ENCODE assay signal across 8 mouse cellular contexts in genomic region chr4:45578554-45579370, GRCm38 (mm10). TPM values are rescaled to one million over a fixed set of nuclear protein-coding genes. Genes with fewer than 3 reads are reported as not detected.
A peak's percentile ranks its signal among the peaks of the same experiment; 100 is the strongest.
DNase-seq lines count a peak whose midpoint lies in the region; TF ChIP-seq lines count a peak whose summit lies in the region.
"Had no signal": no experiment of that assay in that cellular context is flagged by ENCODE, and none has a peak within 500 bp of the region (broad histone marks: within the 10 kb centered on the region; RNA-seq: fewer than 3 reads in every experiment).

No protein-coding gene starts in this region.

- no peaks in the 10 kb centered on the region for H3K79me2 ChIP-seq in liver, adult 2 months (ENCODE audit: control insufficient read depth, insufficient read depth, low read length)

- DNase-seq in ES-CJ7 (ENCODE audit: low read depth, low spot score) = peak; percentile 70
- peak; percentile 2 for DNase-seq in NIH3T3 (ENCODE audit: low read depth)
- DNase-seq in kidney, adult 2 months = peak; percentile 72
- peak; percentile 62 for DNase-seq in liver, adult 2 months (ENCODE audit: extremely low read depth, low read depth, low spot score)
- DNase-seq in left cerebral cortex, adult 8-10 months (ENCODE audit: low spot score in 2 of 2) = no peak
- DNase-seq in right cerebral cortex, postnatal 14 days = no peak
- no peak for DNase-seq in left cerebral cortex, postnatal 25 days (ENCODE audit: low spot score in 2 of 2)

- H3K4me1 ChIP-seq in kidney, adult 2 months (ENCODE audit: control insufficient read depth, insufficient read depth, low read length) = peaks cover 10% of the 10 kb centered on the region; the same call in 1 of the 2 replicates
- peaks cover 5% of the 10 kb centered on the region; the same call in 1 of the 2 replicates for H3K4me1 ChIP-seq in liver, adult 2 months (ENCODE audit: control insufficient read depth, insufficient read depth, low read length)

- no peaks in the 10 kb centered on the region for H3K27me3 ChIP-seq in kidney, adult 2 months (replicated peaks; ENCODE audit: control insufficient read depth, insufficient read depth, low read length)
- no peaks in the 10 kb centered on the region for H3K27me3 ChIP-seq in liver, adult 2 months (ENCODE audit: control insufficient read depth, insufficient read depth, low read length)
- H3K27me3 ChIP-seq: heart, embryonic 15.5 days had no signal

- H3K27ac ChIP-seq in kidney, adult 2 months (ENCODE audit: insufficient read depth, low read depth, low read length) = peak overlapping the region; percentile 17; the same call in 1 of the 2 replicates
- H3K27ac ChIP-seq in liver, adult 2 months (replicated peaks; ENCODE audit: insufficient read depth, low read depth, low read length) = no peak overlapping the region
- H3K27ac ChIP-seq: heart, embryonic 15.5 days had no signal

- no peak for TF ChIP-seq POLR2A in kidney, adult 2 months (IDR thresholded peaks at IDR 0.05; ENCODE audit: low read depth, low read length)
- TF ChIP-seq POLR2A in liver, adult 2 months (IDR thresholded peaks at IDR 0.05; ENCODE audit: extremely low read depth, insufficient read depth, low read length) = no peak

- H3K36me3 ChIP-seq in kidney, adult 2 months (ENCODE audit: control insufficient read depth, insufficient read depth, low read length) = no peaks in the 10 kb centered on the region
- H3K36me3 ChIP-seq in liver, adult 2 months (ENCODE audit: control insufficient read depth, insufficient read depth, low read length) = no peaks in the 10 kb centered on the region
- H3K36me3 ChIP-seq: heart, embryonic 15.5 days had no signal

- no peak overlapping the region for H3K9ac ChIP-seq in liver, adult 2 months (ENCODE audit: low read depth, low read length)
- H3K9ac ChIP-seq: heart, embryonic 15.5 days had no signal

- TF ChIP-seq CTCF in kidney, adult 2 months (conservative IDR thresholded peaks at IDR 0.05; ENCODE audit: insufficient read depth, insufficient read length, low read depth, low read length) = no peak
- TF ChIP-seq CTCF in liver, adult 2 months (IDR thresholded peaks at IDR 0.05; ENCODE audit: low read depth, low read length) = no peak

- intact Hi-C loops in left cerebral cortex, postnatal 25 days (cut with DNase I) = no loop called here

- 25% methylated on average over 22 of the region's 22 CpGs for WGBS in kidney, adult 2 months
- WGBS in liver, adult 2 months = 26% methylated on average over 22 of the region's 22 CpGs

- H3K4me3 ChIP-seq in kidney, adult 2 months (ENCODE audit: insufficient read depth, low read depth, low read length) = no peak overlapping the region
- H3K4me3 ChIP-seq in liver, adult 2 months (ENCODE audit: insufficient read depth, low read depth, low read length) = no peak overlapping the region
- H3K4me3 ChIP-seq: heart, embryonic 15.5 days had no signal

RNA-seq across cellular contexts. Expression of gene Shb, which starts 46.5 kb away (rescaled TPM):
- polyA plus RNA-seq in kidney, adult 2 months (2012; rRNA removed) = 57.1 and 59.4 TPM in 2 replicates
- total RNA-seq in liver, adult 2 months (2014; rRNA removed) = 16.1 and 17.1 TPM in 2 replicates
- 42.1 and 65.7 TPM in 2 replicates for polyA plus RNA-seq in liver, adult 2 months (2012; rRNA removed)
- 10 to 100 TPM; 17.1 to 20.0 (median 18.9) TPM for total RNA-seq in left cerebral cortex, adult 8-10 months (2022)
- 10 to 100 TPM in 1 of 2 experiments, 1 to 10 TPM in 1; 9.0 to 11.8 TPM for total RNA-seq in left cerebral cortex, postnatal 25 days (2021)

Comparison
In these comparisons a context has a peak if more than half of its experiments do, and no peak if none do; other contexts are left out.
1. DNase-seq: peak in ES-CJ7 (single experiment), NIH3T3 (single experiment), kidney, adult 2 months (single experiment) and liver, adult 2 months (single experiment); none in left cerebral cortex, adult 8-10 months (0 of 2), right cerebral cortex, postnatal 14 days (single experiment) and left cerebral cortex, postnatal 25 days (0 of 2).